Mouse (Mus musculus) CH12.LX (cell line): ENCODE data around the gene Mid1. TPM values are rescaled to one million over a fixed set of nuclear protein-coding genes. Genes with fewer than 3 reads are reported as not detected.
A peak's percentile ranks its signal among the peaks of the same experiment; 100 is the strongest.
"Not testable (repeated sequence)": the region's sequence is repeated elsewhere in the genome, so short reads cannot be mapped to it uniquely, and the experiment has no call there.

Source experiments
- DNase-seq: peaks from one replicate; pipeline ENCODE4 v3.0.0-alpha.2; 2013; ENCODE audit errors: extremely low read depth
- H3K27ac ChIP-seq: 2 replicates; pipeline ENCODE4 v1.5.1; 2012; ENCODE audit warnings: low read depth, mild to moderate bottlenecking, control low read depth, moderate library complexity; ENCODE audit not compliant: insufficient read depth
- H3K27me3 ChIP-seq: replicated peaks from 2 replicates; pipeline ENCODE3; 2012; ENCODE audit warnings: inconsistent platforms
- H3K36me3 ChIP-seq, 2 experiments: replicated peaks in 1 of 2; 2 replicates each; pipeline versions ENCODE3 to v1.6.1; 2012; ENCODE audit warnings: inconsistent platforms in 1 of 2, low read length in 1 of 2, mild to moderate bottlenecking in 1 of 2, mixed read lengths in 1 of 2, moderate library complexity in 1 of 2; ENCODE audit not compliant: control insufficient read depth in 1 of 2, insufficient read depth in 1 of 2
- H3K4me1 ChIP-seq, 2 experiments: 2 replicates each; pipeline ENCODE4 v1.6.1; 2012; ENCODE audit warnings: inconsistent platforms in 1 of 2, moderate library complexity in 1 of 2; ENCODE audit not compliant: insufficient read depth in 2 of 2, control insufficient read depth in 1 of 2
- H3K4me2 ChIP-seq: 2 replicates; pipeline ENCODE4 v1.6.1; 2012; ENCODE audit warnings: low read depth, mild to moderate bottlenecking, control low read depth; ENCODE audit not compliant: poor library complexity, insufficient read depth, severe bottlenecking
- H3K4me3 ChIP-seq, 3 experiments: fragments of 150-350 bp in 1 of 3; sonication (generic) in 1 of 3; replicated peaks in 1 of 3; 2 replicates each; pipeline versions ENCODE3 to v1.5.1; 2011 to 2012; ENCODE audit warnings: low read depth in 2 of 3, low read length in 2 of 3, mild to moderate bottlenecking in 2 of 3, moderate library complexity in 2 of 3, control low read depth in 1 of 3, improper control_type of control experiment in 1 of 3, inconsistent platforms in 1 of 3, mixed read lengths in 1 of 3; ENCODE audit not compliant: poor library complexity in 1 of 3
- H3K79me2 ChIP-seq: replicated peaks from 2 replicates; pipeline ENCODE4 v1.6.1; 2012; ENCODE audit warnings: mild to moderate bottlenecking, moderate library complexity; ENCODE audit not compliant: control insufficient read depth, poor library complexity, insufficient read depth, severe bottlenecking; ENCODE audit errors: extremely low read depth
- H3K9ac ChIP-seq: 2 replicates; pipeline ENCODE4 v1.6.1; 2012; ENCODE audit warnings: low read depth, mild to moderate bottlenecking, control low read depth, moderate library complexity; ENCODE audit not compliant: insufficient read depth
- H3K9me3 ChIP-seq: replicated peaks from 2 replicates; pipeline ENCODE3; 2012; ENCODE audit warnings: low read length, inconsistent platforms, mixed read lengths
- dilution Hi-C: fragments of 300-500 bp; cut with MboI; formaldehyde crosslinking; loops from 2 replicates; pipeline ENCODE4 v1.14.3; 2020; ENCODE audit warnings: low sequenced_read_pairs; ENCODE audit not compliant: extremely low pct_unique_long_range_greater_than_20kb, extremely low pct_ligation_motif_present
- in situ Hi-C: fragments of 300-500 bp; cut with MboI; formaldehyde crosslinking; loops from 3 replicates; pipeline ENCODE4 v1.14.3; 2019; ENCODE audit warnings: low sequenced_read_pairs, low pct_ligation_motif_present, low pct_unique_long_range_greater_than_20kb, mixed read lengths
- polyA plus RNA-seq: library from polyadenylated mRNA; unstranded; fragments of >175 nt; gene quantifications from 2 replicates; pipeline ENCODE4 v1.2.1, GENCODE M21; 2012; ENCODE audit warnings: low read depth; ENCODE audit not compliant: insufficient read length
- total RNA-seq, 2 experiments: library from RNA; depleted of rRNA; stranded (reverse); fragments of 300-350 nt in 1 of 2; fragments of >200 nt in 1 of 2; gene quantifications; 2 replicates each; pipeline ENCODE4 v1.2.3; 2012 to 2014

Gene Mid1
- total and polyA plus RNA-seq, 3 experiments = 3.3 to 15.0 (median 6.2) TPM

- dilution Hi-C loops, H3K4me3 ChIP-seq, H3K27ac ChIP-seq, in situ Hi-C loops, DNase-seq, H3K4me2 ChIP-seq, H3K27me3 ChIP-seq, H3K79me2 ChIP-seq, H3K9ac ChIP-seq: not testable (repeated sequence)
- Histone ChIP-seq H3K36me3 (peaks cover 29 to 60% of the 10 kb centered on the region in 2 experiments), H3K9me3 (peaks cover 31% of the 10 kb centered on the region), H3K4me1 (peaks cover 10 to 28% of the 10 kb centered on the region in 2 experiments)
These were observed 298.6 kb downstream of the Mid1 start for GRCm38 (mm10) chrX:169983401-169984165.

GRCm38 (mm10) chrX:169984331-169984730 is 299.3 kb downstream of the Mid1 start:
- H3K79me2 ChIP-seq, DNase-seq, in situ Hi-C loops, dilution Hi-C loops, H3K4me3 ChIP-seq, H3K4me2 ChIP-seq, H3K27me3 ChIP-seq, H3K9ac ChIP-seq, H3K27ac ChIP-seq: not testable (repeated sequence)
- H3K36me3 ChIP-seq = peaks cover 37 to 67% of the 10 kb centered on the region in 2 experiments
- peaks cover 10 to 23% of the 10 kb centered on the region in 2 experiments for H3K4me1 ChIP-seq
- peaks cover 38% of the 10 kb centered on the region for H3K9me3 ChIP-seq

DNA sequence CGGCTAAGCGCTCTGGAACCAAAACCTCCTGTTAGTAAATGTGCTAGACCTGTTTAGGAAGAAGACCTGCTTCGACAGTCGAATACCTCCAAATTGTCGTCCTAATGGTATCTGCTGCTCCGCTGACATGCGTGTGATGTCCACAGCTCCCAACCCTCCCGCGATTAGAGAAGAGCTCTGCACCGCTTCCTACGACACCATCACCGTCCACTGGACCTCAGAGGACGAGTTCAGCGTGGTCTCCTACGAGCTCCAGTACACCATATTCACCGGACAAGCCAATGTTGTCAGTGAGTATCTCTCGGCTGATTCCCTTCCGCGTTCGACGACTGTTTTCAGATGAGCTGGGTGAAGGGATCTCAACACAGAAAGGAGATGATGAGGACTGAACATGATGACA is 299.9 kb downstream of the Mid1 start:
- H3K79me2 ChIP-seq, H3K4me3 ChIP-seq, H3K9ac ChIP-seq, in situ Hi-C loops, H3K4me2 ChIP-seq, DNase-seq, H3K27ac ChIP-seq, H3K27me3 ChIP-seq, dilution Hi-C loops: not testable (repeated sequence)
- Histone ChIP-seq H3K9me3 (peaks cover 42% of the 10 kb centered on the region), H3K4me1 (peaks cover 10 to 20% of the 10 kb centered on the region in 2 experiments), H3K36me3 (peaks cover 38 to 68% of the 10 kb centered on the region in 2 experiments)

DNA sequence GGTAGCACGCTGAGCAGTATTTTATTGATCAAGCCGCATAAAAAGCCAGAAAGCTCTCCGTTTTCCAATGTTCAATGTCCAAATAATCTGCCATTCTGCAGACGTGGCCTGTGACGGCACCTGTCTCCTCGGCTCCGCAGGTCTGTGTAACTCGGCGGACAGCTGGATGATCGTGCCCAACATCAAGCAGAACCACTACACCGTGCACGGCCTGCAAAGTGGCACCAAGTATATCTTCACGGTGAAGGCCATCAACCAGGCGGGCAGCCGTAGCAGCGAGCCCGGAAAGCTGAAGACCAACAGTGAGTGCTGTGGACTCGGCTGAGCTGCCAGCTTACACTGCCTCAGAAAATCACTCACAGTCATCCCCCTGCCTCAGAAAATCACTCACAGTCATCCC is 300.8 kb downstream of the Mid1 start:
- dilution Hi-C loops, H3K27me3 ChIP-seq, in situ Hi-C loops, H3K27ac ChIP-seq, H3K9ac ChIP-seq, H3K4me2 ChIP-seq, DNase-seq, H3K79me2 ChIP-seq: not testable (repeated sequence)
- H3K9me3 ChIP-seq = peaks cover 45% of the 10 kb centered on the region
- H3K4me3 ChIP-seq = peak overlapping the region in 1 of 3 experiments; percentile 21
- H3K36me3 ChIP-seq = peaks cover 38 to 62% of the 10 kb centered on the region in 2 experiments
- H3K4me1 ChIP-seq = peaks cover 6 to 17% of the 10 kb centered on the region in 2 experiments

DNA sequence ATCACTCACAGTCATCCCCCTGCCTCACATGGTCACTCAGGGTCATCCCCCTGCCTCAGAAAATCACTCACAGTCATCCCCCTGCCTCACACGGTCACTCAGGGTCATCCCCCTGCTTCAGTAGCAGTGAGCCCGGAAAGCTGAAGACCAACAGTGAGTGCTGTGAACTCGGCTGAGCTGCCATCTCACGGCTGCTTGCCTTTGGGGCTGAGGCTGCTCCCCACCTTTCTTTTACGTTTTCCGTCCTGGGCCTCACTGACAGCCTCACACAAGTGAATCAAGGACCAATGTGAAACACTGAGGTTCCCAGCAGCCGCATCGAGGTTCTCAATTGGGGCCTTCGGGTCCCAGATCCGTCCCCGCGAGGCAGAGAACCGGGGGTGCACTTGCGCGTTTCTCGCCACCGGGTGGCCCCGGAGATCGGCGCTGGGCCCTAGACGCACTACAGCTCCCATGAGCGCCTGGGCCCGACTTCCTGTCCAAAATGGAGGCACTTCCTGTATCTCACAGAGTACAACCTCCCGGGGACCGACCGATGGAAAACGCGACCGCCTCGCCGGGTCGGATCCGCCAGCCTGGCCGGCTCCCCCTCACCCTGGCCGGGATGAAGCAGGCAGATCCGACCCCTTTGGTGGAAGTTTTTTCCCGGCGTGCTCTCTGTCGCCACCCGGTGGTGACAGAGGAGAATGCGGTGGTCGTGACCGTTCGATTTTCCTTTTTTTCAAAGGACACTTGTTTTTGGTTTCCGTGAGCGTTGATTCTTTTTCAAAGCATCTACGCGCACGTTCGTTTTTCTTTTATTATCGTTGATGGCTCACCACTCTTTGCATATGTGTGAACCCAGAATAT is 301.7 kb downstream of the Mid1 start:
- dilution Hi-C loops = not testable (repeated sequence)

GRCm38 (mm10) chrX:169987368-169987837 is 302.4 kb downstream of the Mid1 start:
- H3K4me2 ChIP-seq = not testable (repeated sequence)

More for the DNA sequence above, 301.7 kb downstream of the Mid1 start:
- peaks cover 10 to 22% of the 10 kb centered on the region in 2 experiments for H3K4me1 ChIP-seq
- H3K27me3 ChIP-seq, in situ Hi-C loops, H3K79me2 ChIP-seq: not testable (repeated sequence)
- H3K9me3 ChIP-seq = peaks cover 41% of the 10 kb centered on the region
- H3K4me2 ChIP-seq = peak overlapping the region; percentile 11
- H3K27ac ChIP-seq = peak overlapping the region; percentile 1
- peak overlapping the region; percentile 15 to 44 (median 18) for H3K4me3 ChIP-seq
- H3K36me3 ChIP-seq = peaks cover 34 to 57% of the 10 kb centered on the region in 2 experiments
- DNase-seq = peak; percentile 87
- H3K9ac ChIP-seq = peak overlapping the region; percentile 12

More at GRCm38 (mm10) chrX:169987368-169987837, 302.4 kb downstream of the Mid1 start:
- H3K27me3 ChIP-seq, dilution Hi-C loops, in situ Hi-C loops, H3K79me2 ChIP-seq, H3K9ac ChIP-seq: not testable (repeated sequence)
- Histone ChIP-seq H3K4me3 (peak overlapping the region in 2 of 3 experiments; percentile 0), H3K4me1 (peaks cover 15 to 28% of the 10 kb centered on the region in 2 experiments), H3K9me3 (peaks cover 39% of the 10 kb centered on the region), H3K36me3 (peaks cover 29 to 51% of the 10 kb centered on the region in 2 experiments), H3K27ac (peak overlapping the region; percentile 0; the same call in 1 of the 2 replicates)
- DNase-seq = peak; percentile 67
